Mouse (Mus musculus) forebrain, embryonic 16.5 days (tissue): ENCODE measurements around the gene Sh2b3. TPM values are rescaled to one million over a fixed set of nuclear protein-coding genes. Genes with fewer than 3 reads are reported as not detected.

Experiments used
- ATAC-seq: fragments of 200-750 bp; cut with Nextera tagmentation; 2 replicates; pipeline ENCODE4 v1.8.0; 2017; ENCODE audit warnings: mild to moderate bottlenecking, moderate library complexity
- H3K27ac ChIP-seq: fragments of 300-500 bp; sonication (generic); 2 replicates; pipeline ENCODE4 v1.5.1; 2014; ENCODE audit warnings: low read length, control low read depth
- H3K27me3 ChIP-seq: fragments of 300-500 bp; sonication (generic); replicated peaks from 2 replicates; pipeline ENCODE4 v1.6.1; 2014; ENCODE audit warnings: low read length; ENCODE audit not compliant: control insufficient read depth, insufficient read depth
- H3K36me3 ChIP-seq: fragments of 300-500 bp; sonication (generic); 2 replicates; pipeline ENCODE4 v1.6.1; 2014; ENCODE audit not compliant: control insufficient read depth, insufficient read depth
- H3K4me1 ChIP-seq: fragments of 300-500 bp; sonication (generic); replicated peaks from 2 replicates; pipeline ENCODE4 v1.6.1; 2014; ENCODE audit warnings: low read length; ENCODE audit not compliant: control insufficient read depth, insufficient read depth
- H3K4me2 ChIP-seq: fragments of 300-500 bp; sonication (generic); 2 replicates; pipeline ENCODE4 v1.6.1; 2014; ENCODE audit warnings: mild to moderate bottlenecking, low read length, control low read depth
- H3K4me3 ChIP-seq: fragments of 300-500 bp; sonication (generic); replicated peaks from 2 replicates; pipeline ENCODE4 v1.5.1; 2014; ENCODE audit warnings: mild to moderate bottlenecking, low read length, control low read depth
- H3K9ac ChIP-seq: fragments of 300-500 bp; sonication (generic); replicated peaks from 2 replicates; pipeline ENCODE4 v1.6.1; 2014; ENCODE audit warnings: low read depth, low read length, control low read depth
- H3K9me3 ChIP-seq: fragments of 300-500 bp; sonication (generic); 2 replicates; pipeline ENCODE4 v1.6.1; 2016; ENCODE audit warnings: low read length; ENCODE audit not compliant: control insufficient read depth
- WGBS: fragments of 180-500 bp; shearing (Covaris S2); extraction: QIAGEN DNeasy Blood & Tissue Kit; methylation state at CpG from one replicate; pipeline ENCODE4 v1.1.7; 2014; 5-methylcytosine and 5-hydroxymethylcytosine counted together
- polyA plus RNA-seq: library from polyadenylated mRNA; unstranded; fragments of >200 nt; fragmentation: Nextera tagmentation; extraction: Ambion mirVana; gene quantifications from 2 replicates; pipeline ENCODE4 v1.2.1, GENCODE M21; 2015

Sh2b3 gene
- polyA plus RNA-seq, 1 experiment from 2014 or later: 5.9 TPM

DNA sequence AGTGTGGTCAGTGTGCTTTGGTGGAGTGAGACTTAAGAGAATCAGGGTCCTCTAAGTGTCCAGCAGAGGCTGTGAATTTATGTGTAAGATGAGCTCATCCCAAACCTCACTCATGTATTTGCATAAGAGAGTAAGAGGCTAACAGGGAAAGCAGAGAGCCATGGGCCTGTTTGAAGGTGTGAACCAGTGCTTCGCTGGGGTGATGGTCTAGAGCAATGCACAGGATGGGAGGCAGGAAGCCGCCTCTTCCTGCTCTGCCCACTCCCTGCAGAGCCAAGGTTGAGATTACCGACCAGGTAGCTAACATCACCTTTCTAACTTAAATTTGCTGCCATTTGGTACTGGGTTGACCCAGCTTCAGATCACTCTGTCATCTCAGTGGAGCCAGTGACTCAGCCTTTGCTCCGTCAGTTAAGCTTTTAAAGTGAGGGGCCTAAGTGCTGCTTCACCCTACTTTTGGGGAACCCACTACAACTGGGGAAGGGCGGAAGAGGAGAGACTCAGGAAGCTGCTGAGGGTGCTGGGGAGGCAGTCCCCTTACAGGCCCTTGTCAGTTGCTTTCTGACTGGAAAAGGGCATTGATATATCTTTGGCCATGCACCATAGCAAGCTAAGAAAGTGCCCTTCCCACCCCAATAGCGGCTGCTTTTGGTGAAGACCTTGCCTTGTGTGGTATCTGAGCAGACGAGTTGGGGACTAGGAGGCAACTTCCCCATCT, 24.8 kb downstream of the Sh2b3 start:
- no peak overlapping the region for H3K4me2 ChIP-seq
- H3K4me3 ChIP-seq: no peak overlapping the region
- no peaks in the 10 kb centered on the region for H3K4me1 ChIP-seq
- H3K27ac ChIP-seq: no peak overlapping the region
- no peak overlapping the region for H3K9ac ChIP-seq
- 89% methylated on average over 7 of the region's 7 CpGs for WGBS
- no peak for ATAC-seq
- peaks cover 36% of the 10 kb centered on the region for H3K36me3 ChIP-seq
- H3K27me3 ChIP-seq: no peaks in the 10 kb centered on the region
- H3K9me3 ChIP-seq: no peaks in the 10 kb centered on the region

- peaks cover 32% of the 10 kb centered on the region for H3K36me3 ChIP-seq
- no peak overlapping the region for H3K4me2 ChIP-seq
- no peaks in the 10 kb centered on the region for H3K9me3 ChIP-seq
- ATAC-seq: no peak
- WGBS: 92% methylated on average over 5 of the region's 5 CpGs
- no peak overlapping the region for H3K9ac ChIP-seq
- no peak overlapping the region for H3K4me3 ChIP-seq
- no peaks in the 10 kb centered on the region for H3K27me3 ChIP-seq
- 0 out of 2 replicates have a peak, but pooled peaks cover 2% of the 10 kb centered on the region for H3K4me1 ChIP-seq
- no peak overlapping the region for H3K27ac ChIP-seq
Observed at GRCm38 (mm10) chr5:121811485-121811931, 25.9 kb downstream of the Sh2b3 start.

DNA sequence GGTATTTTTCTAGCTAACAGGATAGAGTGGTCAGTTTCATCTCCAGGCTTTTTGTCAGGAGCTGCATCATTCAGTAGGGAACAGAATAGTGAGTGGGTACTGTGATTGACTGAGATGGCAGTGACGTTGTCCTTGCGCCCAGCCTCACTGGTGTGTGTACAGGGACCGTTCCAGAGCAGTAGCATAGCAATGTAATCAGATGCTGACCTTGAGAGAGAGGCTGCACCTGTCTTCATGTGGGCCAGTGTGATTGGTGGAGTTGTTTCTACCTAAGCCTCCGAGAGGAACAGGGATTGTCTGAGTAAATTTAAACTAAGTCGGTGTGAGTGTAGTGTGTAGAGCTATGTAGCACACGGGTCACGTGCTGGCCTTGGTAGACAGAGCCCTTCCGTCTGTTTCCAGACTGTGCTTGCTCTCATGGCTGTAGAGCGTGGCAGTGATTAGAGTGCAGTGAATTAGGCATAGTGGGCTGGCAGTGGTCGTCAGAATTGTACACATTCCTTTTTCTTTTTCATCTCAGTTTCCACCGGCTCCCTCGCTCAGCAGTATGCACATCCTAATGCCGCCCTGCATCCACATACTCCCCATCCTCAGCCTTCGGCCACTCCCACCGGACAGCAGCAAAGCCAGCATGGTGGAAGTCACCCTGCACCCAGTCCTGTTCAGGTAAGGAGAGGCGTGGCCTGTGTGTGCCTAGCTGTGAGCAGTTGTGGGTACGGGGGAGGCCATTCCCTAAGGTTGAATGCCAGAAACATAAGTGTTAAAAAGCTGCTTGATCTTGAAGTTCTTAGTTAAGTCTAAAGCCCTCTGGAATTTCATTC, 26.9 kb downstream of the Sh2b3 start:
- Histone ChIP-seq H3K9ac (no peak overlapping the region), H3K9me3 (no peaks in the 10 kb centered on the region), H3K4me2 (no peak overlapping the region), H3K27me3 (no peaks in the 10 kb centered on the region), H3K4me1 (0 out of 2 replicates have a peak, but pooled peaks cover 4% of the 10 kb centered on the region), H3K4me3 (no peak overlapping the region), H3K36me3 (peaks cover 23% of the 10 kb centered on the region), H3K27ac (no peak overlapping the region)
- ATAC-seq: no peak
- WGBS: 89% methylated on average over 17 of the region's 17 CpGs

GRCm38 (mm10) chr5:121809667-121810224, 27.7 kb downstream of the Sh2b3 start:
- Histone ChIP-seq H3K4me1 (0 out of 2 replicates have a peak, but pooled peaks cover 4% of the 10 kb centered on the region), H3K27ac (no peak overlapping the region), H3K36me3 (peaks cover 23% of the 10 kb centered on the region), H3K9ac (no peak overlapping the region), H3K4me2 (no peak overlapping the region), H3K27me3 (no peaks in the 10 kb centered on the region), H3K9me3 (no peaks in the 10 kb centered on the region), H3K4me3 (no peak overlapping the region)
- WGBS: 78% methylated on average over 5 of the region's 5 CpGs
- no peak for ATAC-seq

- no peaks in the 10 kb centered on the region for H3K9me3 ChIP-seq
- H3K4me3 ChIP-seq: no peak overlapping the region
- peaks cover 25% of the 10 kb centered on the region for H3K36me3 ChIP-seq
- H3K4me1 ChIP-seq: 0 out of 2 replicates have a peak, but pooled peaks cover 4% of the 10 kb centered on the region
- no peak overlapping the region for H3K9ac ChIP-seq
- WGBS: 94% methylated on average over 2 of the region's 2 CpGs
- no peak overlapping the region for H3K27ac ChIP-seq
- no peak overlapping the region for H3K4me2 ChIP-seq
- no peak for ATAC-seq
- no peaks in the 10 kb centered on the region for H3K27me3 ChIP-seq
Observed at GRCm38 (mm10) chr5:121808202-121808601, 29.2 kb downstream of the Sh2b3 start.

GRCm38 (mm10) chr5:121807186-121807585, 30.3 kb downstream of the Sh2b3 start:
- WGBS: 84% methylated on average over 3 of the region's 3 CpGs
- H3K36me3 ChIP-seq: peaks cover 25% of the 10 kb centered on the region

GRCm38 (mm10) chr5:121798447-121798846, 39.0 kb downstream of the Sh2b3 start:
- H3K36me3 ChIP-seq: peaks cover 30% of the 10 kb centered on the region

More at GRCm38 (mm10) chr5:121807186-121807585, 30.3 kb downstream of the Sh2b3 start:
- no peaks in the 10 kb centered on the region for H3K9me3 ChIP-seq
- 0 out of 2 replicates have a peak, but pooled peaks cover 4% of the 10 kb centered on the region for H3K4me1 ChIP-seq
- no peak overlapping the region for H3K27ac ChIP-seq
- ATAC-seq: no peak
- no peak overlapping the region for H3K4me3 ChIP-seq
- no peak overlapping the region for H3K4me2 ChIP-seq
- H3K27me3 ChIP-seq: no peaks in the 10 kb centered on the region
- H3K9ac ChIP-seq: no peak overlapping the region

GRCm38 (mm10) chr5:121795800-121796199, 41.6 kb downstream of the Sh2b3 start:
- Histone ChIP-seq H3K4me1 (no peaks in the 10 kb centered on the region), H3K27ac (no peak overlapping the region), H3K4me3 (no peak overlapping the region), H3K36me3 (peaks cover 19% of the 10 kb centered on the region), H3K27me3 (no peaks in the 10 kb centered on the region), H3K9ac (no peak overlapping the region), H3K4me2 (no peak overlapping the region), H3K9me3 (no peaks in the 10 kb centered on the region)
- 81% methylated on average over 3 of the region's 3 CpGs for WGBS
- ATAC-seq: no peak

More at GRCm38 (mm10) chr5:121798447-121798846, 39.0 kb downstream of the Sh2b3 start:
- Histone ChIP-seq H3K9ac (no peak overlapping the region), H3K9me3 (no peaks in the 10 kb centered on the region), H3K4me3 (no peak overlapping the region), H3K27ac (no peak overlapping the region), H3K27me3 (no peaks in the 10 kb centered on the region), H3K4me2 (no peak overlapping the region), H3K4me1 (no peaks in the 10 kb centered on the region)
- 100% methylated on average over 2 of the region's 2 CpGs for WGBS
- no peak for ATAC-seq

- WGBS: 84% methylated on average over 5 of the region's 5 CpGs
- no peaks in the 10 kb centered on the region for H3K9me3 ChIP-seq
- no peak overlapping the region for H3K27ac ChIP-seq
- H3K4me3 ChIP-seq: no peak overlapping the region
- ATAC-seq: no peak
- H3K27me3 ChIP-seq: no peaks in the 10 kb centered on the region
- H3K4me2 ChIP-seq: no peak overlapping the region
- H3K4me1 ChIP-seq: no peaks in the 10 kb centered on the region
- H3K36me3 ChIP-seq: peaks cover 15% of the 10 kb centered on the region
- H3K9ac ChIP-seq: no peak overlapping the region
Observed at GRCm38 (mm10) chr5:121791026-121791425, 46.4 kb downstream of the Sh2b3 start.
